Comparison of ENCODE assay signal across 15 mouse cellular contexts in genomic region chr4:62331977-62332376, GRCm38 (mm10). TPM values are rescaled to one million over a fixed set of nuclear protein-coding genes. Genes with fewer than 3 reads are reported as not detected.
DNase-seq lines count a peak whose midpoint lies in the region; ATAC-seq and TF ChIP-seq lines count a peak whose summit lies in the region.
"Had no signal": no experiment of that assay in that cellular context is flagged by ENCODE, and none has a peak within 500 bp of the region (broad histone marks: within the 10 kb centered on the region; RNA-seq: fewer than 3 reads in every experiment).

No protein-coding gene starts in this region.

- TF ChIP-seq CTCF in intestine, postnatal 0 days (IDR thresholded peaks at IDR 0.05; ENCODE audit: low read depth), result peak; percentile 59
- TF ChIP-seq CTCF in midbrain, postnatal 0 days (IDR thresholded peaks at IDR 0.05), result peak; percentile 45

- 73% methylated on average over 5 of the region's 5 CpGs for WGBS in intestine, postnatal 0 days
- 75% methylated on average over 5 of the region's 5 CpGs for WGBS in intestine, embryonic 16.5 days
- 83% methylated on average over 5 of the region's 5 CpGs for WGBS in midbrain, postnatal 0 days
- 83% methylated on average over 5 of the region's 5 CpGs for WGBS in midbrain, embryonic 15.5 days
- WGBS in hindbrain, embryonic 16.5 days, result 76% methylated on average over 5 of the region's 5 CpGs

- no peak overlapping the region for H3K4me2 ChIP-seq in intestine, postnatal 0 days (replicated peaks; ENCODE audit: low read depth)
- no peak overlapping the region for H3K4me2 ChIP-seq in intestine, embryonic 16.5 days (ENCODE audit: low read depth, low read length)
- H3K4me2 ChIP-seq in midbrain, postnatal 0 days (ENCODE audit: low read depth, low read length, poor library complexity, severe bottlenecking), result no peak overlapping the region
- H3K4me2 ChIP-seq in midbrain, embryonic 15.5 days, result no peak overlapping the region
- no peak overlapping the region for H3K4me2 ChIP-seq in hindbrain, embryonic 16.5 days (ENCODE audit: low read length)
- H3K4me2 ChIP-seq: hindbrain, embryonic 13.5 days; liver, embryonic 15.5 days; neural tube, embryonic 13.5 days had no signal

- H3K9me3 ChIP-seq in intestine, postnatal 0 days (ENCODE audit: control insufficient read depth), result no peaks in the 10 kb centered on the region
- H3K9me3 ChIP-seq in intestine, embryonic 16.5 days (ENCODE audit: control insufficient read depth, low read length), result no peaks in the 10 kb centered on the region
- H3K9me3 ChIP-seq in midbrain, postnatal 0 days (ENCODE audit: low read length), result no peaks in the 10 kb centered on the region
- H3K9me3 ChIP-seq in midbrain, embryonic 15.5 days, result no peaks in the 10 kb centered on the region
- no peaks in the 10 kb centered on the region for H3K9me3 ChIP-seq in hindbrain, embryonic 16.5 days (ENCODE audit: control insufficient read depth, low read length)
- H3K9me3 ChIP-seq: hindbrain, embryonic 13.5 days; liver, embryonic 15.5 days; neural tube, embryonic 13.5 days had no signal

- H3K36me3 ChIP-seq in intestine, postnatal 0 days (ENCODE audit: control insufficient read depth, insufficient read depth), result peaks cover 66% of the 10 kb centered on the region
- peaks cover 14% of the 10 kb centered on the region; the same call in 1 of the 2 replicates for H3K36me3 ChIP-seq in intestine, embryonic 16.5 days (ENCODE audit: control insufficient read depth, insufficient read depth, low read length)
- peaks cover 35% of the 10 kb centered on the region for H3K36me3 ChIP-seq in midbrain, postnatal 0 days (ENCODE audit: insufficient read depth, low read length)
- peaks cover 25% of the 10 kb centered on the region for H3K36me3 ChIP-seq in midbrain, embryonic 15.5 days (replicated peaks)
- peaks cover 34% of the 10 kb centered on the region for H3K36me3 ChIP-seq in hindbrain, embryonic 16.5 days (ENCODE audit: control insufficient read depth, insufficient read depth, low read length)

- ATAC-seq in intestine, postnatal 0 days, result no peak
- no peak for ATAC-seq in intestine, embryonic 16.5 days
- ATAC-seq in midbrain, postnatal 0 days (ENCODE audit: low FRiP score), result no peak
- no peak for ATAC-seq in midbrain, embryonic 15.5 days (replicated peaks)
- ATAC-seq in hindbrain, embryonic 16.5 days, result no peak
- ATAC-seq: forebrain, embryonic 16.5 days had no signal

- no peaks in the 10 kb centered on the region for H3K4me1 ChIP-seq in intestine, postnatal 0 days (replicated peaks; ENCODE audit: control insufficient read depth, insufficient read depth, low read length)
- H3K4me1 ChIP-seq in intestine, embryonic 16.5 days (ENCODE audit: control insufficient read depth, insufficient read depth, low read length), result no peaks in the 10 kb centered on the region
- no peaks in the 10 kb centered on the region for H3K4me1 ChIP-seq in midbrain, postnatal 0 days (ENCODE audit: insufficient read depth, low read length)
- no peaks in the 10 kb centered on the region for H3K4me1 ChIP-seq in midbrain, embryonic 15.5 days
- H3K4me1 ChIP-seq in hindbrain, embryonic 16.5 days (ENCODE audit: control insufficient read depth, insufficient read depth, low read depth, low read length), result no peaks in the 10 kb centered on the region
- H3K4me1 ChIP-seq: hindbrain, embryonic 13.5 days; neural tube, embryonic 13.5 days had no signal

- no peak overlapping the region for H3K9ac ChIP-seq in intestine, postnatal 0 days (ENCODE audit: low read depth, low read length)
- H3K9ac ChIP-seq in intestine, embryonic 16.5 days (ENCODE audit: low read depth, low read length), result no peak overlapping the region
- no peak overlapping the region for H3K9ac ChIP-seq in midbrain, postnatal 0 days (replicated peaks; ENCODE audit: low read length, poor library complexity, severe bottlenecking)
- no peak overlapping the region for H3K9ac ChIP-seq in midbrain, embryonic 15.5 days
- no peak overlapping the region for H3K9ac ChIP-seq in hindbrain, embryonic 16.5 days (ENCODE audit: low read depth, low read length)
- H3K9ac ChIP-seq: hindbrain, embryonic 13.5 days; liver, embryonic 15.5 days; neural tube, embryonic 13.5 days had no signal

- no peaks in the 10 kb centered on the region for H3K27me3 ChIP-seq in intestine, postnatal 0 days (replicated peaks; ENCODE audit: control insufficient read depth, insufficient read depth, low read length)
- no peaks in the 10 kb centered on the region for H3K27me3 ChIP-seq in intestine, embryonic 16.5 days (replicated peaks; ENCODE audit: control insufficient read depth, insufficient read depth, low read length)
- H3K27me3 ChIP-seq in midbrain, postnatal 0 days (ENCODE audit: insufficient read depth, low read length), result no peaks in the 10 kb centered on the region
- H3K27me3 ChIP-seq in midbrain, embryonic 15.5 days (replicated peaks), result no peaks in the 10 kb centered on the region
- no peaks in the 10 kb centered on the region for H3K27me3 ChIP-seq in hindbrain, embryonic 16.5 days (replicated peaks; ENCODE audit: control insufficient read depth, insufficient read depth, low read length)
- H3K27me3 ChIP-seq: hindbrain, embryonic 13.5 days; liver, embryonic 15.5 days; neural tube, embryonic 13.5 days had no signal

- H3K4me3 ChIP-seq in intestine, postnatal 0 days (ENCODE audit: low read depth, low read length), result no peak overlapping the region
- H3K4me3 ChIP-seq in intestine, embryonic 16.5 days (ENCODE audit: low read length), result no peak overlapping the region
- no peak overlapping the region for H3K4me3 ChIP-seq in midbrain, postnatal 0 days (ENCODE audit: low read depth, low read length)
- no peak overlapping the region for H3K4me3 ChIP-seq in midbrain, embryonic 15.5 days
- no peak overlapping the region for H3K4me3 ChIP-seq in hindbrain, embryonic 16.5 days (ENCODE audit: low read length)
- H3K4me3 ChIP-seq: hindbrain, embryonic 13.5 days; liver, embryonic 15.5 days; neural tube, embryonic 13.5 days had no signal

- H3K27ac ChIP-seq in intestine, postnatal 0 days (ENCODE audit: low read depth, low read length), result no peak overlapping the region
- no peak overlapping the region for H3K27ac ChIP-seq in intestine, embryonic 16.5 days (ENCODE audit: low read length)
- H3K27ac ChIP-seq in midbrain, postnatal 0 days (ENCODE audit: low read depth, low read length), result no peak overlapping the region
- no peak overlapping the region for H3K27ac ChIP-seq in midbrain, embryonic 15.5 days
- H3K27ac ChIP-seq in hindbrain, embryonic 16.5 days (ENCODE audit: low read depth, low read length), result no peak overlapping the region
- H3K27ac ChIP-seq: hindbrain, embryonic 13.5 days; liver, embryonic 15.5 days; neural tube, embryonic 13.5 days had no signal

- peak; percentile 7 for DNase-seq in midbrain, postnatal 0 days (ENCODE audit: low spot score)
- DNase-seq in ZHBTc4 (ENCODE audit: low read depth, low spot score), result peak; percentile 22
- no peak for DNase-seq in urinary bladder, adult 18-20 months (ENCODE audit: low spot score in 2 of 2)
- DNase-seq: cerebellum, adult 11 months; gastrocnemius, postnatal 10 days; left cerebral cortex, postnatal 4 days; spleen, adult 18-20 months had no signal

RNA-seq across cellular contexts. Expression of gene Fkbp15, which starts 28.4 kb away (rescaled TPM):
- polyA plus RNA-seq in intestine, postnatal 0 days (2015; fragmentation: Nextera tagmentation; extraction: Ambion mirVana), result 16.9 and 18.3 TPM in 2 replicates
- 24.3 and 27.9 TPM in 2 replicates for polyA plus RNA-seq in intestine, embryonic 16.5 days (2015; fragmentation: Nextera tagmentation; extraction: Ambion mirVana)
- 34.3 and 37.5 TPM in 2 replicates for total RNA-seq in midbrain, postnatal 0 days (2014; rRNA removed)
- 19.8 and 20.2 TPM in 2 replicates for polyA plus RNA-seq in midbrain, postnatal 0 days (2015; fragmentation: Nextera tagmentation; extraction: Ambion mirVana)
- polyA plus RNA-seq in midbrain, embryonic 15.5 days (2015; fragmentation: Nextera tagmentation; extraction: Ambion mirVana), result 20.9 and 23.0 TPM in 2 replicates
- polyA plus RNA-seq in hindbrain, embryonic 16.5 days (2015; fragmentation: Nextera tagmentation; extraction: Ambion mirVana), result 22.9 and 24.6 TPM in 2 replicates

RNA-seq across cellular contexts. Expression of gene Slc31a1, which starts 28.6 kb away (rescaled TPM):
- polyA plus RNA-seq in intestine, postnatal 0 days (2015; fragmentation: Nextera tagmentation; extraction: Ambion mirVana), result 133 and 150 TPM in 2 replicates
- 127 and 149 TPM in 2 replicates for polyA plus RNA-seq in intestine, embryonic 16.5 days (2015; fragmentation: Nextera tagmentation; extraction: Ambion mirVana)
- 15.0 and 21.7 TPM in 2 replicates for total RNA-seq in midbrain, postnatal 0 days (2014; rRNA removed)
- polyA plus RNA-seq in midbrain, postnatal 0 days (2015; fragmentation: Nextera tagmentation; extraction: Ambion mirVana), result 30.9 and 33.3 TPM in 2 replicates
- 34.6 and 36.8 TPM in 2 replicates for polyA plus RNA-seq in midbrain, embryonic 15.5 days (2015; fragmentation: Nextera tagmentation; extraction: Ambion mirVana)
- 50.0 and 51.1 TPM in 2 replicates for polyA plus RNA-seq in hindbrain, embryonic 16.5 days (2015; fragmentation: Nextera tagmentation; extraction: Ambion mirVana)

Comparison
In these comparisons a context has a peak if more than half of its experiments do, and no peak if none do; other contexts are left out.
1. DNase-seq: peak in midbrain, postnatal 0 days (single experiment) and ZHBTc4 (single experiment); none in urinary bladder, adult 18-20 months (0 of 2).